Mouse (Mus musculus) heart, postnatal 0 days (tissue): ENCODE measurements around the gene Cx3cl1.

Source experiments
- CTCF ChIP-seq: IDR thresholded peaks from 2 replicates; pipeline ENCODE4 v1.5.1; 2016; ENCODE audit warnings: antibody characterized with exemption, control low read depth, low read depth
- EP300 ChIP-seq: IDR thresholded peaks from 2 replicates; pipeline ENCODE4 v1.6.1; 2016; ENCODE audit warnings: antibody characterized with exemption, low read depth

DNA sequence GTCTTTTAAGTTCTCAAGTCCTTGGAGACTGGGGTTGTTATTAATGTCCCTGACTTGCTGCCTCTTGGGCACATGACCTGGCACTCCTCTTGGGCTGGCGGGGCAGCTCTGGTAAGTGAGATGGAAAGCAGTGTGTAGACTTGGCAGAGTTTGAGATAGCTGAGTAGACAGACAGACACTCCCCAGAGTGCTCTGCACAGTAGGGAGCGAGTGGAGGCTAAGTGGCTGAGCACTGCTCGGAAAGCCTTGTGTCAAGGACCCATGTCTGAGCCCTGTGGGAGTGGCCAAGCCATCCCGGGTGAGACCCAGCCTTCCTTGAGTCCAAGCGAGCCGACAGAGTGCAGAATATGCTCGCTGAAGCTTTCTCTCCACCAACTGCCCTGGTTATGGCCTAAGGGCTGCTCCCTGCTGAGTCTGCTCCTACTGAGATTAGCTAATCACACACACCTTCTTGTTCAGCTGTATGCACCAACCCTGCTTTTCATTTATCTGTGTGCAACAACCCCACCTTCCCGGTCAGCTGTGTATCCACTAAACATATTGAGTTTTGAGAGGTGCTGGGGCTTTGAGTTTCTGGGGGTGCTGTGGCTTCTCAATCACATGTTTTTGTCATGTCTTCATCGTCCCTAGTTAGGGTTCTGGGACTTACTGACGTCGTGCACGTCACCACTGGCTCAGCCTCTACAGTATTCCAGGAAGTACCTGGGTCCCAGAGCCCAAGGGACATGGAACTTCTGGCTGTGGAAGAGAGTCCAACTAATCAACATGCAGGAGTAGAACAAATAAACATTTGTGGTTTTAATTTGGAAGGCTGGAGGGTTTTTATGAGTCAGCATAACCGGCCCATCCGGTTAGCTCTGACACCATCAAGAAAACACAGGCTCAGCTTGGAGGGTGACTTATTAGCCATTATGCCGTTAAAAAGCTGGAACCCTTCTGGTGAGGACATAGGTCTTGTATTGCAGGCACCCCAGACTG, 16.0 kb downstream of the Cx3cl1 start:
- no peak for TF ChIP-seq CTCF
- no peak for TF ChIP-seq EP300
